Mouse (Mus musculus): ENCODE data around the gene Tapt1.

GRCm38 (mm10) chr5:44242828-44243227 is 16.4 kb upstream of the Tapt1 start:
- TF ChIP-seq CTCF (IDR thresholded peaks at IDR 0.05; ENCODE audit: low read depth, low read length) (no peak), POLR2A (IDR thresholded peaks at IDR 0.05; ENCODE audit: borderline replicate concordance, low read depth, low read length) (no peak)

All from bone marrow macrophage, adult 2 months (primary cell).